Comparison of ENCODE assay signal across 8 mouse cellular contexts in genomic region chr16:8636867-8637216, GRCm38 (mm10). TPM values are rescaled to one million over a fixed set of nuclear protein-coding genes. Genes with fewer than 3 reads are reported as not detected.
DNase-seq lines count a peak whose midpoint lies in the region; ATAC-seq and TF ChIP-seq lines count a peak whose summit lies in the region.

No protein-coding gene starts in this region.

- no peak for DNase-seq in lung, embryonic 14.5 days
- no peak for DNase-seq in lung, postnatal 25 days (ENCODE audit: low spot score)
- no peak for DNase-seq in layer of hippocampus, adult 8-10 months (ENCODE audit: low spot score in 2 of 2)
- DNase-seq in gastrocnemius, postnatal 10 days = no peak
- no peak for DNase-seq in spleen, postnatal 14 days (ENCODE audit: low spot score in 2 of 2)

- H3K4me1 ChIP-seq in lung, embryonic 14.5 days (ENCODE audit: insufficient read depth) = peaks cover 13% of the 10 kb centered on the region; the same call in 1 of the 2 replicates
- H3K4me1 ChIP-seq in embryonic facial prominence, embryonic 12.5 days = peaks cover 15% of the 10 kb centered on the region
- peaks cover 22% of the 10 kb centered on the region for H3K4me1 ChIP-seq in midbrain, embryonic 12.5 days

- peak overlapping the region; percentile 79 for H3K4me2 ChIP-seq in lung, embryonic 14.5 days
- peak overlapping the region; percentile 86 for H3K4me2 ChIP-seq in embryonic facial prominence, embryonic 12.5 days (replicated peaks)
- peak overlapping the region; percentile 77 for H3K4me2 ChIP-seq in midbrain, embryonic 12.5 days (replicated peaks)

- H3K9me3 ChIP-seq in lung, embryonic 14.5 days (ENCODE audit: low read depth, low read length) = no peaks in the 10 kb centered on the region
- no peaks in the 10 kb centered on the region for H3K9me3 ChIP-seq in embryonic facial prominence, embryonic 12.5 days
- H3K9me3 ChIP-seq in midbrain, embryonic 12.5 days = no peaks in the 10 kb centered on the region

- H3K9ac ChIP-seq in lung, embryonic 14.5 days = peak overlapping the region; percentile 66
- H3K9ac ChIP-seq in embryonic facial prominence, embryonic 12.5 days = peak overlapping the region; percentile 72
- peak overlapping the region; percentile 86 for H3K9ac ChIP-seq in midbrain, embryonic 12.5 days (replicated peaks)

- H3K27ac ChIP-seq in lung, embryonic 14.5 days (ENCODE audit: low read depth) = peak overlapping the region; percentile 90
- peak overlapping the region; percentile 84 for H3K27ac ChIP-seq in embryonic facial prominence, embryonic 12.5 days
- H3K27ac ChIP-seq in midbrain, embryonic 12.5 days (replicated peaks) = peak overlapping the region; percentile 81

- H3K4me3 ChIP-seq in lung, embryonic 14.5 days (ENCODE audit: low read depth, low read length) = peak overlapping the region; percentile 84
- H3K4me3 ChIP-seq in embryonic facial prominence, embryonic 12.5 days = peak overlapping the region; percentile 78
- peak overlapping the region; percentile 62 for H3K4me3 ChIP-seq in midbrain, embryonic 12.5 days

- ATAC-seq in lung, embryonic 14.5 days (ENCODE audit: insufficient read depth) = peak; percentile 19
- peak; percentile 41 for ATAC-seq in embryonic facial prominence, embryonic 12.5 days (ENCODE audit: insufficient number of reproducible peaks, insufficient read depth, low FRiP score, low TSS enrichment)
- ATAC-seq in inflammation-experienced regulatory T-cells, adult 6 months = peak; percentile 34
- ATAC-seq in midbrain, embryonic 12.5 days (ENCODE audit: low FRiP score, low read depth) = no peak; the same call in none of the 2 replicates

- peaks cover 33% of the 10 kb centered on the region for H3K36me3 ChIP-seq in lung, embryonic 14.5 days (ENCODE audit: insufficient read depth)
- H3K36me3 ChIP-seq in embryonic facial prominence, embryonic 12.5 days = peaks cover 20% of the 10 kb centered on the region
- peaks cover 26% of the 10 kb centered on the region for H3K36me3 ChIP-seq in midbrain, embryonic 12.5 days

- no peak for TF ChIP-seq CTCF in lung, embryonic 14.5 days (IDR thresholded peaks at IDR 0.05; ENCODE audit: low read depth)

- H3K27me3 ChIP-seq in lung, embryonic 14.5 days (ENCODE audit: insufficient read depth, low read length) = no peaks in the 10 kb centered on the region
- H3K27me3 ChIP-seq in embryonic facial prominence, embryonic 12.5 days = no peaks in the 10 kb centered on the region
- H3K27me3 ChIP-seq in midbrain, embryonic 12.5 days = no peaks in the 10 kb centered on the region

- under 1% methylated on average over 13 of the region's 13 CpGs for WGBS in lung, embryonic 14.5 days
- 1% methylated on average over 13 of the region's 13 CpGs for WGBS in embryonic facial prominence, embryonic 12.5 days
- under 1% methylated on average over 13 of the region's 13 CpGs for WGBS in midbrain, embryonic 12.5 days

RNA-seq across cellular contexts. Expression of gene Pmm2, which starts 0.6 kb away (rescaled TPM):
- polyA plus RNA-seq in lung, embryonic 14.5 days (2014; fragmentation: Nextera tagmentation; extraction: Ambion mirVana) = 51.7 and 52.0 TPM in 2 replicates
- polyA plus RNA-seq in embryonic facial prominence, embryonic 12.5 days (2016; fragmentation: Nextera tagmentation; extraction: Ambion mirVana) = 51.1 and 52.9 TPM in 2 replicates
- polyA plus RNA-seq in inflammation-experienced regulatory T-cells, adult 6 months (2017; shearing (Covaris generic)) = 100 to 1,000 TPM in 1 of 3 experiments, 10 to 100 TPM in 2; 89.9 to 115 (median 99.3) TPM
- 48.6 and 52.1 TPM in 2 replicates for polyA plus RNA-seq in midbrain, embryonic 12.5 days (2016; fragmentation: Nextera tagmentation; extraction: Ambion mirVana)
- 10 to 100 TPM; 31.2 to 42.1 (median 40.8) TPM for total RNA-seq in layer of hippocampus, adult 8-10 months (2022)
- total RNA-seq in gastrocnemius, postnatal 10 days (2021) = 10 to 100 TPM; 29.1 to 30.7 TPM

RNA-seq across cellular contexts. Expression of gene Tmem186, which starts 0.7 kb away (rescaled TPM):
- 11.7 and 12.3 TPM in 2 replicates for polyA plus RNA-seq in lung, embryonic 14.5 days (2014; fragmentation: Nextera tagmentation; extraction: Ambion mirVana)
- polyA plus RNA-seq in embryonic facial prominence, embryonic 12.5 days (2016; fragmentation: Nextera tagmentation; extraction: Ambion mirVana) = 23.9 and 24.2 TPM in 2 replicates
- polyA plus RNA-seq in inflammation-experienced regulatory T-cells, adult 6 months (2017; shearing (Covaris generic)) = 10 to 100 TPM in 2 of 3 experiments, 1 to 10 TPM in 1; 8.0 to 12.6 (median 12.5) TPM
- 23.2 and 26.0 TPM in 2 replicates for polyA plus RNA-seq in midbrain, embryonic 12.5 days (2016; fragmentation: Nextera tagmentation; extraction: Ambion mirVana)
- 10 to 100 TPM; 12.9 to 13.7 (median 13.4) TPM for total RNA-seq in layer of hippocampus, adult 8-10 months (2022)
- total RNA-seq in gastrocnemius, postnatal 10 days (2021) = 1 to 10 TPM; 8.6 to 9.2 TPM

RNA-seq across cellular contexts. Expression of gene Carhsp1, which starts 35.1 kb away (rescaled TPM):
- 27.6 and 27.7 TPM in 2 replicates for polyA plus RNA-seq in lung, embryonic 14.5 days (2014; fragmentation: Nextera tagmentation; extraction: Ambion mirVana)
- 117 and 120 TPM in 2 replicates for polyA plus RNA-seq in embryonic facial prominence, embryonic 12.5 days (2016; fragmentation: Nextera tagmentation; extraction: Ambion mirVana)
- 10 to 100 TPM; 14.0 to 53.9 (median 14.9) TPM for polyA plus RNA-seq in inflammation-experienced regulatory T-cells, adult 6 months (2017; shearing (Covaris generic))
- polyA plus RNA-seq in midbrain, embryonic 12.5 days (2016; fragmentation: Nextera tagmentation; extraction: Ambion mirVana) = 255 and 264 TPM in 2 replicates
- total RNA-seq in layer of hippocampus, adult 8-10 months (2022) = 10 to 100 TPM; 22.4 to 29.6 (median 24.0) TPM
- total RNA-seq in gastrocnemius, postnatal 10 days (2021) = 10 to 100 TPM; 22.3 to 25.9 TPM

RNA-seq across cellular contexts. Expression of gene Gm5767, which starts 43.7 kb away (rescaled TPM):
- polyA plus RNA-seq in lung, embryonic 14.5 days (2014; fragmentation: Nextera tagmentation; extraction: Ambion mirVana) = not detected in 2 replicates
- polyA plus RNA-seq in embryonic facial prominence, embryonic 12.5 days (2016; fragmentation: Nextera tagmentation; extraction: Ambion mirVana) = not detected in 2 replicates
- not detected for polyA plus RNA-seq in inflammation-experienced regulatory T-cells, adult 6 months (2017; shearing (Covaris generic))
- not detected in 2 replicates for polyA plus RNA-seq in midbrain, embryonic 12.5 days (2016; fragmentation: Nextera tagmentation; extraction: Ambion mirVana)
- not detected for total RNA-seq in layer of hippocampus, adult 8-10 months (2022)
- not detected for total RNA-seq in gastrocnemius, postnatal 10 days (2021)
